Mouse (Mus musculus) heart, postnatal 25 days (tissue): ENCODE data around the gene Zbtb49. TPM values are rescaled to one million over a fixed set of nuclear protein-coding genes. Genes with fewer than 3 reads are reported as not detected.

Source experiments
- DNase-seq: peaks from one replicate; pipeline ENCODE4 v3.0.0; 2022; ENCODE audit warnings: low spot score
- intact Hi-C: fragments of 180-260 bp; cut with DNase I; formaldehyde crosslinking; loops from one replicate; pipeline ENCODE4 v1.15.1; 2025
- total RNA-seq, 2 experiments: library from RNA; stranded (reverse); gene quantifications; 2 replicates each; pipeline ENCODE4 v1.2.3; 2021

Zbtb49 gene
- total RNA-seq, 2 experiments from 2014 or later, result 3.7 to 4.0 TPM

- intact Hi-C loops, result loop anchor here (2.0 to 10.0 kb wide), 2 partner anchors 101 to 383 kb away; no protein-coding TSS in a partner anchor
- DNase-seq, result peak; percentile 20
Measured at GRCm38 (mm10) chr5:38197482-38197823, 22.8 kb downstream of the Zbtb49 start.

GRCm38 (mm10) chr5:38196821-38197481, 23.3 kb downstream of the Zbtb49 start:
- DNase-seq, result no peak
- intact Hi-C loops, result loop anchor here (2.0 to 10.0 kb wide), 2 partner anchors 100 to 382 kb away; no protein-coding TSS in a partner anchor

- intact Hi-C loops, result loop anchor here (2.0 to 10.0 kb wide), 2 partner anchors 99 to 381 kb away; no protein-coding TSS in a partner anchor
- no peak for DNase-seq
Measured at GRCm38 (mm10) chr5:38195941-38196340, 24.3 kb downstream of the Zbtb49 start.

- DNase-seq, result no peak
- intact Hi-C loops, result loop anchor here (10.0 kb wide), 1 partner anchor 380 kb away; no protein-coding TSS in a partner anchor
Measured at GRCm38 (mm10) chr5:38194946-38195345, 25.3 kb downstream of the Zbtb49 start.

GRCm38 (mm10) chr5:38190907-38191306, 29.4 kb downstream of the Zbtb49 start:
- no peak for DNase-seq
- intact Hi-C loops, result loop anchor here (10.0 kb wide), 1 partner anchor 376 kb away; no protein-coding TSS in a partner anchor

- DNase-seq, result no peak
- intact Hi-C loops, result no loop called here
Measured at GRCm38 (mm10) chr5:38187006-38187405, 33.3 kb downstream of the Zbtb49 start.

GRCm38 (mm10) chr5:38184688-38185285, 35.5 kb downstream of the Zbtb49 start:
- no peak for DNase-seq
- intact Hi-C loops, result no loop called here

- no peak for DNase-seq
- intact Hi-C loops, result no loop called here
Measured at GRCm38 (mm10) chr5:38174256-38174912, 45.9 kb downstream of the Zbtb49 start.

GRCm38 (mm10) chr5:38173766-38174165, 46.5 kb downstream of the Zbtb49 start:
- no peak for DNase-seq
- intact Hi-C loops, result no loop called here

- intact Hi-C loops, result no loop called here
- DNase-seq, result no peak
Measured at GRCm38 (mm10) chr5:38168497-38168896, 51.8 kb downstream of the Zbtb49 start.

GRCm38 (mm10) chr5:38159634-38160413, 60.4 kb downstream of the Zbtb49 start, which contains the start of gene Nsg1:
Gene Nsg1 (minus strand): TSS chr5:38159907.
- intact Hi-C loops, result no loop called here
- no peak for DNase-seq

- peak; percentile 40 for DNase-seq
- intact Hi-C loops, result no loop called here
Measured at GRCm38 (mm10) chr5:38158947-38159633, 61.2 kb downstream of the Zbtb49 start.

GRCm38 (mm10) chr5:38158501-38158946, 61.7 kb downstream of the Zbtb49 start:
- DNase-seq, result no peak
- intact Hi-C loops, result no loop called here

- DNase-seq, result no peak
- intact Hi-C loops, result no loop called here
Measured at GRCm38 (mm10) chr5:38157481-38158020, 62.7 kb downstream of the Zbtb49 start.

- intact Hi-C loops, result no loop called here
- no peak for DNase-seq
Measured at GRCm38 (mm10) chr5:38153636-38154035, 66.6 kb downstream of the Zbtb49 start.

GRCm38 (mm10) chr5:38152201-38153108, 67.8 kb downstream of the Zbtb49 start:
- no peak for DNase-seq
- intact Hi-C loops, result no loop called here

GRCm38 (mm10) chr5:38151264-38151663, 69.0 kb downstream of the Zbtb49 start:
- DNase-seq, result no peak
- intact Hi-C loops, result no loop called here

GRCm38 (mm10) chr5:38146524-38146923, 73.7 kb downstream of the Zbtb49 start:
- intact Hi-C loops, result no loop called here
- peak; percentile 21 for DNase-seq
